Mouse (Mus musculus) monocyte, adult 2 months (primary cell): ENCODE data around the gene Mlec.

Experiments
- DNase-seq, 2 experiments: peaks; one replicate each; pipeline ENCODE4 v3.0.0; 2022; ENCODE audit warnings: low spot score in 2 of 2, low read depth in 1 of 2

Mlec gene

GRCm38 (mm10) chr5:115158040-115158983 is at the start of gene Mlec:
Gene Mlec, minus strand, starts transcription at chr5:115158179.
- peak; percentile 98 to 99 for DNase-seq

GRCm38 (mm10) chr5:115207244-115207643 is 49.3 kb upstream of the Mlec start:
- DNase-seq: no peak

GRCm38 (mm10) chr5:115204562-115205311 is 46.8 kb upstream of the Mlec start:
- no peak for DNase-seq

GRCm38 (mm10) chr5:115203735-115204561 is 46.0 kb upstream of the Mlec start:
- DNase-seq: no peak

- no peak for DNase-seq
Measured at GRCm38 (mm10) chr5:115194626-115195221, 36.7 kb upstream of the Mlec start.

GRCm38 (mm10) chr5:115193669-115194625 is 36.0 kb upstream of the Mlec start, which contains the start of gene Cabp1:
Gene Cabp1, minus strand, starts transcription at chr5:115194381.
- no peak for DNase-seq

- DNase-seq: no peak
Measured at GRCm38 (mm10) chr5:115193226-115193625, 35.2 kb upstream of the Mlec start.

GRCm38 (mm10) chr5:115192828-115193195 is 34.8 kb upstream of the Mlec start:
- no peak for DNase-seq

GRCm38 (mm10) chr5:115191880-115192827 is 34.2 kb upstream of the Mlec start:
- DNase-seq: no peak

GRCm38 (mm10) chr5:115190081-115190480 is 32.1 kb upstream of the Mlec start:
- no peak for DNase-seq

- DNase-seq: no peak
Measured at GRCm38 (mm10) chr5:115188824-115189223, 30.8 kb upstream of the Mlec start.

- peak; percentile 57 to 79 for DNase-seq
Measured at GRCm38 (mm10) chr5:115187188-115188131, 29.5 kb upstream of the Mlec start.

- DNase-seq: no peak
Measured at GRCm38 (mm10) chr5:115186371-115187073, 28.5 kb upstream of the Mlec start.

- DNase-seq: no peak
Measured at GRCm38 (mm10) chr5:115184726-115185125, 26.7 kb upstream of the Mlec start.

- DNase-seq: no peak
Measured at GRCm38 (mm10) chr5:115183482-115183881, 25.5 kb upstream of the Mlec start.

- no peak for DNase-seq
Measured at GRCm38 (mm10) chr5:115182925-115183324, 24.9 kb upstream of the Mlec start.
